In the genomic region with DNA sequence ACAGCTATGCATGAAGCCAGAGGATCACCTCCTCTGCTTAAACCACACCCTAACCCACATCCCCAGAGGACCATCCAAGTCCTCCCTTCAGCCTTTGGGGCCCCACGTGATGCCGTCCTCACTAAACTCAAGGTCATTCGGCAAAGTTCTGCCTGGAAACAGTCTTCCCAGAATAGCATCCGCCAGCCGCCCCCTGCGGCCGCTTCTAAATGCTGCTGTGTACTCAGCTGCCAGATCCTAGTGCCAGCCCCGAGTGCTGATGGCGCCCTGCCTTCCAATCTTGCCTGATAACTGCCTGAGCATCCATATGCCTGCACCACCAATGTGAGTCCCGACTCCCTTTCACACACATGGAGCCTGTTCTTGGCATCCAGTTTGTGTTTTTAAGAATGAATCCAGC, we compare ENCODE assay signal across 9 mouse cellular contexts.
A peak's percentile ranks its signal among the peaks of the same experiment; 100 is the strongest.
DNase-seq lines count a peak whose midpoint lies in the region; ATAC-seq and TF ChIP-seq lines count a peak whose summit lies in the region.
"Had no signal": no experiment of that assay in that cellular context is flagged by ENCODE, and none has a peak within 500 bp of the region (broad histone marks: within the 10 kb centered on the region; RNA-seq: fewer than 3 reads in every experiment).

No protein-coding gene starts in this region.

- H3K9me3 ChIP-seq in midbrain, postnatal 0 days (ENCODE audit: low read length), result no peaks in the 10 kb centered on the region
- H3K9me3 ChIP-seq in midbrain, embryonic 16.5 days (replicated peaks; ENCODE audit: control insufficient read depth, low read length, poor library complexity, severe bottlenecking), result no peaks in the 10 kb centered on the region
- H3K9me3 ChIP-seq in embryonic facial prominence, embryonic 13.5 days, result no peaks in the 10 kb centered on the region
- H3K9me3 ChIP-seq: limb, embryonic 13.5 days had no signal

- H3K4me2 ChIP-seq in midbrain, postnatal 0 days (ENCODE audit: low read depth, low read length, poor library complexity, severe bottlenecking), result no peak overlapping the region
- H3K4me2 ChIP-seq in midbrain, embryonic 16.5 days (ENCODE audit: low read length), result no peak overlapping the region
- H3K4me2 ChIP-seq in embryonic facial prominence, embryonic 13.5 days, result no peak overlapping the region
- H3K4me2 ChIP-seq: limb, embryonic 13.5 days had no signal

- no peak for ATAC-seq in midbrain, postnatal 0 days (ENCODE audit: low FRiP score)
- no peak for ATAC-seq in midbrain, embryonic 16.5 days
- ATAC-seq in embryonic facial prominence, embryonic 13.5 days (ENCODE audit: insufficient number of reproducible peaks, insufficient read depth, low FRiP score, low TSS enrichment, low read depth), result no peak
- ATAC-seq in CD4-positive, CD25-positive, alpha-beta regulatory T cell, adult 4 months, result no peak
- ATAC-seq in megakaryocyte-erythroid progenitor cell, adult 5-6 weeks (replicated peaks; ENCODE audit: low FRiP score, low TSS enrichment, poor library complexity, severe bottlenecking), result no peak

- no peaks in the 10 kb centered on the region for H3K36me3 ChIP-seq in midbrain, postnatal 0 days (ENCODE audit: insufficient read depth, low read length)
- no peaks in the 10 kb centered on the region for H3K36me3 ChIP-seq in midbrain, embryonic 16.5 days (ENCODE audit: control insufficient read depth, insufficient read depth, low read length)
- no peaks in the 10 kb centered on the region for H3K36me3 ChIP-seq in embryonic facial prominence, embryonic 13.5 days
- H3K36me3 ChIP-seq: limb, embryonic 13.5 days had no signal

- H3K27me3 ChIP-seq in midbrain, postnatal 0 days (ENCODE audit: insufficient read depth, low read length), result no peaks in the 10 kb centered on the region; the same call in 1 of the 2 replicates
- no peaks in the 10 kb centered on the region; the same call in 1 of the 2 replicates for H3K27me3 ChIP-seq in midbrain, embryonic 16.5 days (ENCODE audit: control insufficient read depth, insufficient read depth, low read depth, low read length)
- H3K27me3 ChIP-seq in embryonic facial prominence, embryonic 13.5 days, result no peaks in the 10 kb centered on the region
- H3K27me3 ChIP-seq: limb, embryonic 13.5 days had no signal

- TF ChIP-seq CTCF in midbrain, postnatal 0 days (IDR thresholded peaks at IDR 0.05), result no peak; the same call in 1 of the 2 replicates

- no peak overlapping the region for H3K27ac ChIP-seq in midbrain, postnatal 0 days (ENCODE audit: low read depth, low read length)
- H3K27ac ChIP-seq in midbrain, embryonic 16.5 days (ENCODE audit: low read length), result no peak overlapping the region
- 0 out of 2 replicates have a peak overlapping the region, but pooled peaks have one; percentile 39 for H3K27ac ChIP-seq in embryonic facial prominence, embryonic 13.5 days
- H3K27ac ChIP-seq: limb, embryonic 13.5 days had no signal

- H3K9ac ChIP-seq in midbrain, postnatal 0 days (replicated peaks; ENCODE audit: low read length, poor library complexity, severe bottlenecking), result no peak overlapping the region
- H3K9ac ChIP-seq in midbrain, embryonic 16.5 days (ENCODE audit: low read depth, low read length), result no peak overlapping the region
- H3K9ac ChIP-seq in embryonic facial prominence, embryonic 13.5 days, result no peak overlapping the region
- H3K9ac ChIP-seq: limb, embryonic 13.5 days had no signal

- no peak overlapping the region for H3K4me3 ChIP-seq in midbrain, postnatal 0 days (ENCODE audit: low read depth, low read length)
- no peak overlapping the region for H3K4me3 ChIP-seq in midbrain, embryonic 16.5 days (ENCODE audit: low read depth, low read length)
- H3K4me3 ChIP-seq in embryonic facial prominence, embryonic 13.5 days, result no peak overlapping the region
- H3K4me3 ChIP-seq: limb, embryonic 13.5 days had no signal

- intact Hi-C loops in heart, postnatal 25 days (cut with DNase I), result no loop called here
- intact Hi-C loops in left cerebral cortex, postnatal 36 days (cut with DNase I), result no loop called here

- DNase-seq in midbrain, postnatal 0 days (ENCODE audit: low spot score), result peak; percentile 83
- peak; percentile 30 for DNase-seq in heart, postnatal 25 days (ENCODE audit: low spot score)
- DNase-seq in left cerebral cortex, postnatal 36 days (ENCODE audit: low spot score in 2 of 2), result peak; percentile 66 to 71
- no peak for DNase-seq in thymus, postnatal 25 days

- H3K4me1 ChIP-seq in midbrain, postnatal 0 days (ENCODE audit: insufficient read depth, low read length), result peaks cover 6% of the 10 kb centered on the region
- peaks cover 8% of the 10 kb centered on the region; the same call in 1 of the 2 replicates for H3K4me1 ChIP-seq in midbrain, embryonic 16.5 days (ENCODE audit: control insufficient read depth, insufficient read depth, low read length)
- H3K4me1 ChIP-seq in embryonic facial prominence, embryonic 13.5 days, result peaks cover 58% of the 10 kb centered on the region

- WGBS in midbrain, postnatal 0 days, result 60% methylated on average over 10 of the region's 10 CpGs
- WGBS in midbrain, embryonic 16.5 days, result 70% methylated on average over 10 of the region's 10 CpGs
- WGBS in embryonic facial prominence, embryonic 13.5 days, result 70% methylated on average over 10 of the region's 10 CpGs
